Mouse (Mus musculus) fat pad, adult 2 months (tissue): ENCODE results near the gene Tsen34.
"Not testable (repeated sequence)": the region's sequence is repeated elsewhere in the genome, so short reads cannot be mapped to it uniquely, and the experiment has no call there.

Experiments
- DNase-seq: peaks from one replicate; pipeline ENCODE4 v3.0.0-alpha.2; 2011; ENCODE audit warnings: low read depth, low spot score; ENCODE audit errors: extremely low read depth

Tsen34 gene

DNA sequence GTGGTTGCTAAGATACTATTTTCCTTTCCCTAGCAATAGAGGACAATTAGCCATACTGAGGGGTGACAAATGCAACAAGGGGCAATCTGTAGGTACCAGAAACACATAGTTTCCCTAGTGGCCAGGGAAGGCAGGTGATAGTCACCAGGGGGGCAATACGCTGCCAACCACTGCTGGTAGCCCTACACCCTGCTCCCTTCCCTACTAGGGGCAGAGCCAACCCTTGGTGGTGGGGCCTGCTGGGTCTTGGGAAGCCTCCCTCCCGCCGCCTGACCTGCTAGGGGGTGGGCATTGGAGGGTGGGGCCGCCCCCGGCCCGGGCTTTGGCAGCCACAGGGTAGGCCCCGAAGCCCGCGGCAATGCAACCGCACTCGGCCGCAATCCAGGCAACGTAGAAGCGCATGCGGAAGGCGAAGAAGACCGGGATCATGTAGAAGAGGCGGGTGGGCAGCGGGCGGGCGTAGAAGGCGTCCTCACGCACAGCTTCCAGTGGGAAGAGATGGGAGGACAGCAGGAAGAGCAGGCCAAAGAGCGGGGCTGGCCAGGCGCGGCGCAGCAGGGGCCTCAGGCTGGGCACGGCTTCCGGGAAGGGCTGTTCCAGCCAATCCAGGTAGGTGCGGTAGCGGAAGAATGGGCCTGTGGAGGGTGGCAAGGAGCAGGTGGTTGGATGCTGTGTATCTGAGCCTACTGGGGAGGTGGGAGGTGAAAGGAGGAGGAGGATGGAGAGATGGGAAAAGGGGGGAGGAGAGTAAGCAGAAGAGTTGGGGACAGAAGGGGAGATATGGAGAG lies 7.1 kb upstream of the Tsen34 start:
- DNase-seq = no peak

DNA sequence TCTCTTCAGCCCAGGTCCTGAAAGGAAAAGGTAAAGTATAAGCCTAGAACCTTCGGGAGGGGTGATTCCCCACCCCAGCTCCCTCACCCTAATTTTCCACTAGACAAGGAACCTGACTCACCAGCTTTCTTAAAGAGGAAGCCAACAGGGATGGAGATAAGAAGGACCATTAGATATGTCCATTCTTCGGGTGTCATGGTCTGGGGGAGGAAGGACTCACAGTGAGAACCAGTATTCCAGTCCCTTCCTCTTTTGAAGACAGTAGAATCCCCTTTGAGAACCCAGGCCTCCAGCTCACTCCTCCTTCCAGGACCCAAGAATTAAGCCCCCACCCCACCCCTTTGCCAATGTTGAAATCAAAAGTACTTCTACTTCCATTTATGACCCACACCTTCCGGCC lies 744 bp upstream of the Tsen34 start:
- no peak for DNase-seq

DNA sequence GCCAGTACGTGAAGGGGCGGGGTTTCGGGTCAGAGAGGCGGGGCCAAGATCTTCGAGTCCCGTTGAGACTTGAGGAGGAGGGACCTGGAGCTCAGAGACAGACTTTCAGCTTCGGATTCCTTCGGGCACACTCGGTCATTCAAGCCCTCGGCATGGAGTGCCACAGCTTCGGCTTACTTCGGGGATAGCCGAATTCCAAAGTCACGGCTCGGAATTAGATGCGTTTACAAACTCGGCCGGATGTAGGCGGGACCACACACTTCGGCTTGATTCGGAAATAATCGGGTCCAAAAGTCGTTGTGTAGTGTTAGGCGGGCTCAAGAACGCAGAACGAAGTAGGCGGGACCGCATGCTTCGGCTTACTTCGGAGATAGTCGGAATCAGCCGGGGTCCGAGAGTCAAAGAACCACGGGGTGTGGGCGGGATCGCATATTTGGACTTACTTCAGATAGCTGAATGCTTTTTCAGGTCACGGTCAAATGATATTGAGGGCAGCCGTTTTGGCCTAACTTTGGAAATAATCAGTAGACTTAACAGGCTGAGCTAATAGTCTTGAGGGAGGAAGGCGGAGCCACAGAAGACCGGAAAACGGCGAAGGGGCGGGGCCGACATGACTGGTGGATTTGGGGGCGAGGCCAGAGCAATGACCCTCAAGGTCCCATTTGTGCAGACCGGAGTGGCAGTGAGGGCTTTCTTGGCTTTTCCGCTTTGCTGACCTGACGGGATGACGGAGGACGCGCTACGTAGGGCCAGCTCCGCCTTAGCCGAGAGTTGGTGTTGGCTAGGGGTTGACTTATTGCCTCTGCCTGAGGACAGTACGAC lies 535 bp downstream of the Tsen34 start, which contains the start of gene Mboat7:
Mboat7 (minus strand) TSS at position 537 of the 822 bp plus-strand sequence.
- DNase-seq = peak; percentile 96

DNA sequence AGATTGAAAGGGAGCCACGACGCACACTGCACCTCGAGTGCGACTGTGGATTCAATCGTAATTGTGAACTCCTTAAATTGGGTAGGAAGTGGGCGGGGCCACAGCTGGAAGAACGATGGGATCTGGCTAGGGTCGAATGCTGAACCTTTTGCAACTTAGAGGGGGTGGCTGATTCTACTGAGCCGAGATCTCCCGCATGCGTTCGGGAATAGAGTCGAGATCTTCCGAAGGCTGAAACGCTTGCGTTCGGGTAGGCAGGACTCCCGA lies 1.1 kb downstream of the Tsen34 start:
- DNase-seq = no peak

DNA sequence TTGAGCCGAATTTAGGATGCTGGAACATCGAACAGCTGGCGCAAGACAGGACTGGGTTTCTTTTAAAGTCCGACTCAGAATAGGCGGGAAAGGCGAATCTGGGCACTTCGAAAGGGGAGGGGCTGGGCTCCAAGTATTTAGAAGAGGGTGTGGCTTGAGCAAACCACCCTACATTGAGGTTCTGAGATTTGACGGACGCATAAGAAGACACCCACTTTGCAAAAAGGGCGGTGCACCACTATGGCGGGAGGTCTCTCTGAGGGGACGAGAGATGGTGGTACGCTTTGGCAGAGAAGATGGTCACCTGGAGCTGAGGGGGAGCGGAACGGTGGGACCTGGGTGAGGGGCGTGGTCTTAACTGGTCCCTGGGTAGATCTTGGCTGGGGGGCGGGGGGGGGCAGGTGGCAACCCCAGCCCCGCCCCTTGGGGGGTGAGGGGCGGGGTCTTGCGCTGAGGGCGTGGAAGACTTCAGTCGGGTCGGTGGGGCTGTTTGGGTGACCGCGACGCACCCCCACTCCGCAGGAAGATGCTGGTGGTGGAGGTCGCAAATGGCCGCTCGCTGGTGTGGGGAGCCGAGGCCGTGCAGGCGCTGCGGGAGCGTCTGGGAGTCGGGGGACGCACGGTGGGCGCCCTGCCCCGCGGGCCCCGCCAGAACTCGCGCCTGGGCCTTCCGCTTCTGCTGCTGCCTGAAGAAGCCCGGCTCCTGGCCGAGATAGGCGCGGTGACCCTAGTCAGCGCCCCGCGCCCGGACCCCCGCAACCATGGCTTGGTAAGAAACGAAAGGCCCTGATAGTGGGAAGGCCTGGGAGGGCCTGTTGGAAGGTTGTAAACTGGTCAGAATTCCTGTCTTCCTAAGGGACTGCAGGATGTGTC lies 1.6 kb downstream of the Tsen34 start:
- DNase-seq = peak; percentile 69

DNA sequence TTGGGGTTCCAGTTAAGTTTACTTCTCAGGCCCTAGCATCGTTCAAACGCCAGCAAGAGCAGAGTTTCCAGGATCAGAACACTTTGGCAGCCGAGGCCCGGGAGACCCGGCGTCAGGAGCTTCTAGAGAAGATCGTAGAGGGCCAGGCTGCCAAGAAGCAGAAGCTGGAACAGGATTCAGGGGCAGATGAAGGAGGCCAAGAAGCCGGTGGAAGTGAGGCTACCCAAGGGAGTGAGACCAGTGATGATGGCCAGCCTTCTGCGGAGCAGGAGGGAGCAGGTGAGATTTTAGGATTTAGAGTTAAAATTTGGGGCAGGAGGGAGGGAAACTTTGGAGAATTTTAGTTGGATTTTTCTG lies 2.3 kb downstream of the Tsen34 start:
- not testable (repeated sequence) for DNase-seq

DNA sequence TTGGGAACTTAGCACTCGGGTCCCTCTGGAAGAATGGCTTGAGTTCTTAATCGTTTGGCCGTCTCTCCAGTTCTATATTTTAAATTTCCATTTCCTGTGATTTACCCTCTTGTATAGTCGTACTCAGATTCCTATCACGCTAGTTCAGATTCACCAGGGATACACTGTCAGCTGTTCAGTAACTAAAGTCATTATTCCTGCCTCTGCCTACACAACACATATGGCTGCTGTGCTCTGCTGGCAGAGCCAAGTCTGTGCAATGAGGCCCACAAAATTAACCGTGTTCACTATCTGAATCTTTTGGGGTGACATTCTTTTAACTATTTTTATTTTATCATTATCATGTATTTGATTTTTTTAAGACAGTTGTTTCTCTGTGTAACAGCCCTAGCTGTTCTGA lies 5.8 kb downstream of the Tsen34 start:
- no peak for DNase-seq

DNA sequence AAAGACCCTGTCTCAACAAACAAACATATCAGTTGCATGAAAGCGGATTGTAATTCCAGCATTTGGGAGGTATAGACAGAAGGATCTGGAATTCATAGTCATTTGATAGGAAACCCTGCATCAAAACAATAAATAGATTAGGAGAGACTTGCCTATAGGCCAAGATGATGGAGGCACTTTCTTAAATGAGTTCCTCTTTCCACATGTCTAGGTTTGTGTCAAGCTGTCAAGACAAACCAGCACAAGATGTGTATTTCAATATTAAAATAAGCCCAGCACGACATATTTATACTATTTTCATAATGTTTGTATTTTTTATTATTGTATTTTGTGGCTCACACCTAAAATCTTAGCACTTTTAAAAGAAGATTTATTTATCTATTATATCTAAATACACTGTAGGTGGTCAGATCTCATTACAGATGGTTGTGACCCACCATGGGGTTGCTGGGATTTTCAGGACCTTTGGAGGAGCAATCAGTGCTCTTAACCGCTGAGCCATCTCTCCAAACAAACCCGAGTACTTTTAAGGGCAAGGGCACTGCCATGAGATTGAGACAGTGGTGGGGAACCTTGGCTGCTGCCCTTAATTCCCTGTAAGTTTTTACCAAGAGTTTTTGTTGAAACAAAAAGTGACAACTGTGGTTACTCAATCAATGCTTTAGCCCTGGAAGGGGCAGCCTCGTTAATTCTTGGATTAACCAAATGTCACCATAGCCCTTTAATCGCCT lies 10.7 kb downstream of the Tsen34 start:
- DNase-seq = no peak

DNA sequence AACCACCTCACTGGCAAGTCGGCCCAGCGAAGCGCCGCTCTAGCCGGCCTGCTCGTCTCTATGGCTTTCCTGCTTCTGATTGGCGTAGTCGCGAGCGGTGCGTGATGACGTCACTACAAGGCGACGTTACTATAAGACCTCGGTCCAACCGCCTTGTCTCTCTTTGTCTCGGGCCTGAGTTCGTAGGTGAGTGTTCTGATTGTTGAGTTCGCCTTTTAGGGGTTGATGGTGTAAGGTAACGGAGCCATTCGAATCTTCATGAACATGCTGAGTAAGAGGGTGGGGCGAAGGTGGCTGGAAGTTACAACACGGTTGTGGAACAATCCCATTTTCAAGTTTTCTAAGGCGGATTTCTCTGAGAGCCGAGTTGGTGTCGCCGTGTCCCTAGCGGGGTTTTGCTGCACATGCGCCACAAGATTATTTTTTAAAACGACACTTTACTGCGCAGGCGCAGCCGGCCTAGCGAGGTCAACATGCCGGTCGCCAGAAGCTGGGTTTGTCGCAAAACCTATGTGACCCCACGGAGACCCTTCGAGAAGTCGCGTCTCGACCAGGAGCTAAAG lies 11.3 kb downstream of the Tsen34 start, which contains the start of gene Rps9:
Rps9 (plus strand) TSS at position 115 of the 563 bp plus-strand sequence.
- peak; percentile 83 for DNase-seq

DNA sequence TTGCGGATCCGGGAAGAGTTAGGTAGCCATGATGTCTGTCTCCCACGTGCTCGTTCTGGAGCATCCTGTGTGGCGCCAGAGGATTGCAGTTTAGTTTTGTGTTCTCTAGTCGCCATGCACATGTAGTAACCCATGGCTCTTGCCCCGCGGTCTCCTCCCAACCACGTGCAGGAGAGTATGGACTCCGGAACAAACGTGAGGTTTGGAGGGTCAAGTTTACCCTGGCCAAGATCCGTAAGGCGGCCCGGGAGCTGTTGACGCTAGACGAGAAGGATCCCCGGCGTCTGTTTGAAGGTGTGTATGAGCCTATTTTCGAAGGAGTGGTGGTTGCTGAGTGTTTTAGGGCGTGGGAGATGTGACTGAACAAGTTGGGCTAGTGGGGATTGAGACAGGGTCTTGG lies 11.8 kb downstream of the Tsen34 start:
- no peak for DNase-seq

DNA sequence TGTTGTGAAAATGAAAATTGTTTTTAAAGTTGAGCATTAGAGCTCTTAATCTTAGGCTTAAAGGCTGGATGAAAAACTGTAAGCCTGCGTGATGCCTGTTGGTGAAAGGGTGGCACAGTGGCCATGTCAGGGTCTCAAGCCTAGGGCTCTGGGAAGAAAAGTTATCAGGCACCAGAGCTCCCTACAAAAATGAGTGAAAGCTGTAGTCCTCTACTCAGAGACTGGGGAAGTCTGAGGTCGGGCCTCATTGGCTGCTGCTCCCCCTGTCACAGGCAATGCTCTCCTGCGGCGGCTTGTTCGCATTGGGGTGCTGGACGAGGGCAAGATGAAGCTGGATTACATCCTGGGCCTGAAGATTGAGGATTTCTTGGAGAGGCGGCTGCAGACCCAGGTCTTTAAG lies 12.8 kb downstream of the Tsen34 start:
- not testable (repeated sequence) for DNase-seq

DNA sequence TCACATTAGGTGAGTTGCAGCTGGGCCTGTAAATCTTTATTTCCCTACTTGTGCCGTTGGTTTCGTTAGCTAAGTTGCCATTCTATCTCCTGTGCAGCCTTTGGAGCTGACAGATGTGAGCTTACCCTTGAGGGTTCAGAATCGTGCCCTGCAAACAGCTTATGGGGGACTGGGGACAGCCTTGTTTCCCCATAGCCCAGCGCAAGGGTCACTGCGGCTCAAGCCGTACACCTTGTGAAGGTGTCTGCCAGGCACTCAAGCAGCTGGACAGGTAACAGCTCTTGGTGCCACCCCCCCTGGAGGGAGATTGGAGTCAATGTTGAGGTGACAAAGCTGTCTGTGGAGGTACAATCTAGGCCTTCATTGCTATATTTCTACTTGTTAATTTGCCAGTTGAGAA lies 13.2 kb downstream of the Tsen34 start:
- no peak for DNase-seq

DNA sequence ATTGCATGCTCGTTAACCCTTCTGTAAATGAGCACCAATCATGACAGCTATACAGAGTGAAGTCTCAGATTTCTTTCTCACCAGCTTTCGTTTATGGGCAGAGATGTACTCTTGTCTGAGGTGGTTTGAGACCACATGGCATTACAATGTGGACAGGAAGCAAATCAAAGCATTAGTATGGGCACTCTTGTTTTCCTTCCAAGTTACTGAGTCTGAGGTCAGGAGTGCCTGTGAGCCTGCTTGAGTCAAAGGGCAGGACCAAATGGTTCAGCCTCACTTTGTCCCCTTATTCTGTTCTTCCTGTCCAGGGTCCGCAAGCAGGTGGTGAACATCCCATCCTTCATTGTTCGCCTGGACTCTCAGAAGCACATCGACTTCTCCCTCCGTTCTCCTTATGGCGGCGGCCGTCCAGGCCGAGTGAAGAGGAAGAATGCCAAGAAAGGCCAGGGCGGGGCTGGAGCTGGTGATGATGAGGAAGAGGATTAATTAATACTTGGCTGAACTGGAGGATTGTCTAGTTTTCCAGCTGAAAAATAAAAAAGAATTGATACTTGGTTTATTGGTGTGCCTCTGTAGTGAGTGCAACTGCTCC lies 13.8 kb downstream of the Tsen34 start:
- no peak for DNase-seq

DNA sequence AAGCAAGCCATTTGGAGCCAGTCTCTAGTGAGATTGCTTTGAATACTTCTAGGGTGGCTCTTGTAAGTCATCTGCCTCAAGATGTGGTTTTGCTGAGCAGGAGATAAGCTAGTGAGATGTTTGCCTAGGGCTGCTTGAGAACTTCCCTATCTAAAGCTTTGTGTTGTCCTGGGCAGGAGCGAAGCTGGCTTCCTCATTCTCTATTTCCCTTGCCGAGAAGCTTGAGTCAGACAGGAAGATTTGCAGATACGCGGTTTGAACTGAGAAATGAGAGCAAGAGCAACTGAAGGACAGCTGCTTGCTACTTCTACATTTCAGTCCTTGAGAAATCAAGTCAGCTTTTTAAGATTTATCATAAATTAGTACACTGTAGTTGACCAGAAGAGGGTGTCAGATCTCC lies 14.4 kb downstream of the Tsen34 start:
- no peak for DNase-seq

DNA sequence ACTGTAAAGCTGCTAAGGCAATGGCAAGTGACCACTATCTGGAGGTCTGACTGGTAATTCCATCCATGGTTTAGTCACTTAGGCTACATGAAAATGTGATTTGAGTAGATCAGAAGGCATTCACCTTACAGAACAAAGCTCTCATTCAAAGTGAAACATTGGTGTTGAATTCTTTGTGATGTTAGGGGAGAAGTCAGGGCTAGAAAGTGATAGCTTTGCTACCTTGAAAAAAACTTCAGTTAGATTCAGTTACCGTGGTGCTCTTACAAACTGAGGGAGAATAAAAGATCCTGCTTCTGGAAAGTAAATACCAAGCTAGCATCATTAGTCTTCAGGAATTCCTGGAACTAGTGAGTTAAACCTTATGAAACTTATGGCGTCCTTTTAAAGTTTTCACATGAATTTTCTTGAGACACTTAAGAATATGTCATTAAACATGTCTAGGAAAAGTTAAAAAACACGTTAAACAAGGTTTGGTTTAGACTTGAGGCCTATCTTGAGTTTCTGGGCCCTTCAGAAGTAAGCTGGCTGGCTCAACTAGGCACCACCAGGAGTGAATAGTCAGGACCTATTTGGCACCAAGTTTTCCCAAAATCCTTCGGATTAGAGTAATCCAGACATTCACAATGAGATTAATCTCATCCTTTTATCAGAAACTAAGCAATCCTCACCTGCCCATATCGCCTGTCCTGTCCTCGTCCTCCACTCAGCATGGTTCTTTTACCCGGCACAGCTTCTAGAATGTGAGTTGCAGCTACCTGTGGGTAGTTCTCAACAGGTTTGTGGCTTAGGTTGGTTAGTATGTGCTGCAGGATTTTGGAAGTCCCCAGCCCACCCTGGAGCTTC lies 15.1 kb downstream of the Tsen34 start:
- no peak for DNase-seq

DNA sequence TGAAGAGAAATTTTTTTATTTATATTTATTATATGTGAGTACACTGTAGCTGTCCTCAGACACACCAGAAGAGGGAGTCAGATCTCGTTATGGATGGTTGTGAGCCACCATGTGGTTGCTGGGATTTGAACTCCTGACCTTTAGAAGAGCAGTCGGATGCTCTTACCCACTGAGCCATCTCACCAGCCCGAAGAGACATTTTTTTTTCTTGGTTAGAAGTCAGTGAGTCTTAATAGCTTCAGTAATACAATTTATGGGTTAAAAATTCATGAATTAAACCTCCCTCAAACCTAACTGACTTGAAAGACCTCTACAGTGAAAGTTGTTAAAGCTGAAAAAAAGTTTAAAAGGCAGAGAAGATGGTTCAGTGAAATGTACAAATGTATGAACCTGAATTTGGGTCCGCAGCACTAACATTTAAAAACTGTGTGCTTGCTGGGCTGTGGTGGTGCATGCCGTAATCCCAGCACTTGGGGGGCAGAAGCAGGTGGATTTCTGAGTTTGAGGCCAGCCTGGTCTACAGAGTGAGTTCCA lies 15.9 kb downstream of the Tsen34 start:
- DNase-seq = not testable (repeated sequence)

DNA sequence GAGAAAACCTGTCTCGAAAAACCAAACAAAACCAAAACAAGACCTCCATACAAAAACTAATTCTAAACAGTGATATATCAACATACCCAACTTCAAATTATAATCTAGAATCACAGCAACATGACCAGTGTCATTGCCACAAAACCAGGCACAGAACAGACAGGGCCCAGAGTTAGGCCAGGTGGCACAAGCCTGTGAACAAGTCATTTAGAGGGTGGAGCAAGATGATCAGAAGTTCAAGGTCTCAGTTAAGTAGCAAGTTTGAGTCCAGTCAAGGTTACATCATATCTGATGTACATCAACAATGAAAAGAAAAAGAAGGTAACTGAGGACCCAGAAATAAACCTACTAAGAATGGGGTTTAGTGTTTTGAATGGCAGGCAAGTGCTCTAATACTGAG lies 16.3 kb downstream of the Tsen34 start:
- DNase-seq = no peak

DNA sequence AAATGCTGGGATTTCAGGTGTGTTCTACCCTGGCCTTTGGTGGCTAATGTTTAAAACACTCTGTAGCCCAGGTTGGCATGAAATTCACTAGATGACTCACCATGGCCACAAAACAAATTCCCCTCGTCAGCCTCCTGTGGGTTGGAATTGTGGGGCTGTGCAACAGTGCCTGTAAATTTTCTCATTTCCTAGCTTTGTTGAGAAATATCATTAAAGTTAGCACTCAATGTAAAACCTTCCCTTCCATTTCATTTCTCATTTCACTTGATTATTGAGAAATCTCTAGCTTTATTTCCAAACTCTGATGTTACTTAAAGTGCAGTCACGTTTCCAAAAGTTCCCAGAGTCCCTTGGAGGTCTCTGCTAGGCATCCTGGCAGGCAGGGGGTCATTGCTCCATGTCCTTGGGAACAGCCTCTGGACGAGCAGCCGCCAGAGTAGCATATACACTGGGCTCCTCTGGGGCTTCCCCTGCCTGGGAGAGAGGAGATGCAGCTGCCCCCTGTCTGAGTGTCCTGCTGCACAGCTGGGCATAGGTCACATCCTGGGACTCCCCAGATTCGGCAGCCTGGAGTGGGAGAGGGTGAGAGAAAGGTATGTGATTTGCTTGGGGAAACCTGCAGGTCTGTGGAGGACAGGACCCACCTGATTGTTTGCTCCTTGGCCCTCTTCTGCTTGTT lies 19.7 kb downstream of the Tsen34 start:
- DNase-seq = no peak
